Mouse (Mus musculus) E14TG2a.4 (cell line): ENCODE results near the gene Zcchc3.
"Not testable (repeated sequence)": the region's sequence is repeated elsewhere in the genome, so short reads cannot be mapped to it uniquely, and the experiment has no call there.

Experiments used
- H3K27me3 ChIP-seq: 2 replicates; pipeline ENCODE4 v1.6.1; 2014; ENCODE audit warnings: low read length, control low read depth; ENCODE audit not compliant: insufficient read depth
- H3K36me3 ChIP-seq: 2 replicates; pipeline ENCODE4 v1.6.1; 2014; ENCODE audit warnings: low read length, control low read depth; ENCODE audit not compliant: insufficient read depth
- H3K4me1 ChIP-seq: replicated peaks from 2 replicates; pipeline ENCODE4 v1.6.1; 2014; ENCODE audit warnings: low read depth, low read length, control low read depth
- H3K4me3 ChIP-seq: replicated peaks from 2 replicates; pipeline ENCODE4 v1.5.1; 2014; ENCODE audit warnings: mild to moderate bottlenecking, low read length
- H3K9me3 ChIP-seq: 2 replicates; pipeline ENCODE4 v1.6.1; 2014; ENCODE audit warnings: low read length, control low read depth
- CTCF ChIP-seq: conservative IDR thresholded peaks from 2 replicates; pipeline ENCODE4 v1.5.1; 2014; ENCODE audit warnings: low read length
- NANOG ChIP-seq: IDR thresholded peaks from 2 replicates; pipeline ENCODE4 v1.6.1; 2014; ENCODE audit warnings: borderline replicate concordance, low read length, mixed read lengths
- POU5F1 ChIP-seq: IDR thresholded peaks from 2 replicates; pipeline ENCODE4 v1.6.1; 2014; ENCODE audit warnings: low read length, borderline replicate concordance

Gene Zcchc3

DNA sequence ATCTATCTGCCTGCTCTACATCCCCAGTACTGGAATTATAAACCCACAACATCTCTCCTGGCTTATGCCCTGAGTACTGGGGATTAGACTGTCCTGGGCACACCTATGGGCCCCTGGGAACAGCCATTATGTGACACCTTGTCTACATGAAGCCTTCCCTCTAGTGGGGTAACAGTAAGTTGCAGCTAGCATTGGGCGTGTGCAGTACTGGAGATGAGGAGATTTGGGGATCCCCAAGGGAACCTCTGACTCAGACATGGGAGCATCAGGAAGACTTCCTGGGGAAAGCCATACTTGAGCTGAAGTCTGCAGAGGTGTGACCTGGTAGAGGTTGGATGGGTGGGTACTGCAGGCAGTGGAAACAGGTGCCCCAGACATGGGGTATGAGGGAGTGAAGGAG is 24.1 kb upstream of the Zcchc3 start:
- Histone ChIP-seq H3K36me3 (no peaks in the 10 kb centered on the region), H3K4me3 (no peak overlapping the region), H3K9me3 (peaks cover 4% of the 10 kb centered on the region; the same call in 1 of the 2 replicates), H3K27me3 (peaks cover 18% of the 10 kb centered on the region), H3K4me1 (peaks cover 6% of the 10 kb centered on the region)
- no peak for TF ChIP-seq POU5F1
- no peak for TF ChIP-seq NANOG
- TF ChIP-seq CTCF: no peak

DNA sequence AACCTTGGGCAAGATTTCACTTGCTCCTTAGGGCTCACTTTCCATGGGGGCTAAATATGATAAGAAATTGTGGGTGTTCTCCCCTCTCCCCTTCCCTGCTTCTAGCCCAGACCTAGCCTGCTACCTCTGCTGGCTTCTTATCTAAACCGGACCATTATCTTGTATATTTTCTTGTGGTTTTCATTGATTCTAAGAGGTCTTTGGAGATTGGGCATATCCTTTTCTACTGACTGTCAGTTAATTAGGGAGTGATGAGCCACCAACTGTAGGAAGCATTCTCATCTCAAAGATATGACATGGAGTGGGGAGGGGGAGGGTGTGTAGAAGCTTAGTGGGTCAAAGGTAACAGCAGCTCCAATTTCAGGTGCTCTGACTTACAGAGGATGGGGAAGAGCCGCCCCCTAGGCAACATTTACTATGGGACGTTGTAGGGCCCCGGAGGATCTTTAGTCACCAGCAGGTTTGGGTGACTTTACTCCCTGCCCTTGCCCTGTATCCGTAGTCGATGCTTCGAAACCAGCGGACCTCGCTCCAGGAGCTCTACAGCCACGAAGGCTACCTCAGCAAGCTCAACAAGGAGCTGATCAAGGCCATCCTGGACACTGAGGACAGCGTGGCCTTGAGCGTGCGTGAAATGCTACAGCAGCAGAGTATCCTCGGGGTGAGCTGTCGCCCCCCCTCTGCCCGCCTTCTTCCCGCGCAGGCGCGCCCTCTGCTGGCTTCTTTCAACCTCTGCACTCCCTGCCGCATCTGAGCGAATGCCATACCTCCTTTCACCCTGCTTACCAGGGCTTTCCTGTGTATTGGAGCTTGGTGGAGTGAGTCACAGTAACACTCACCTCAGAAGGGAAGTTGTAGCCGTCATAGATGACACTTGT is 22.4 kb upstream of the Zcchc3 start:
- peaks cover 21% of the 10 kb centered on the region for H3K27me3 ChIP-seq
- H3K9me3 ChIP-seq: peaks cover 4% of the 10 kb centered on the region; the same call in 1 of the 2 replicates
- peak; percentile 75 for TF ChIP-seq CTCF
- no peak for TF ChIP-seq POU5F1
- TF ChIP-seq NANOG: no peak
- H3K4me1 ChIP-seq: peaks cover 6% of the 10 kb centered on the region
- peak overlapping the region; percentile 64 for H3K4me3 ChIP-seq
- H3K36me3 ChIP-seq: no peaks in the 10 kb centered on the region

DNA sequence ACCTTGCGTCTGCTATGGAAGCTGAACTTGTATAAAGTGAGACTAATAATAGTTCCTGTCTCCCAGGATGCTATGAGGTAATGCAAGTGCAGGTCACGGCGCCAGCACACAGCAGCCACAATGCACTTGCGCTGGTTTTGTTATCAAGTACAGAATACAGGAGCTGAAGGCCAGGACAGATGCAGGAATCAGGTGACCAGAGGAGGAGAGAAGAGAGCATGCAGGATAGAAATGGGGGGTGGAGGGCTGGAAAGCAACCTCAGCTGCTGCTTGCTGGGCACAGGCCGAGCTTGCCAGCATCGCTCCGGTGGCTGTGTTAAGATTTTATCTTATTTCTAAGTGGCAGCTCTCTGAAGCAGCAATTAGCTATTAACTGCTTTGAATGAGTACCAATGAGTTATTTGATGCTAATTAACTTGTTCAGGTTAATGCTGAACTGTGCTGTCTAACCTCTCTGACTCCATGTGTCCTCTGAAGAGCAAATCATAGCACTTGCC is 21.6 kb upstream of the Zcchc3 start:
- Histone ChIP-seq H3K9me3 (peaks cover 4% of the 10 kb centered on the region; the same call in 1 of the 2 replicates), H3K4me3 (no peak overlapping the region), H3K36me3 (no peaks in the 10 kb centered on the region), H3K4me1 (peaks cover 6% of the 10 kb centered on the region), H3K27me3 (peaks cover 21% of the 10 kb centered on the region)
- TF ChIP-seq CTCF (no peak), POU5F1 (no peak)

DNA sequence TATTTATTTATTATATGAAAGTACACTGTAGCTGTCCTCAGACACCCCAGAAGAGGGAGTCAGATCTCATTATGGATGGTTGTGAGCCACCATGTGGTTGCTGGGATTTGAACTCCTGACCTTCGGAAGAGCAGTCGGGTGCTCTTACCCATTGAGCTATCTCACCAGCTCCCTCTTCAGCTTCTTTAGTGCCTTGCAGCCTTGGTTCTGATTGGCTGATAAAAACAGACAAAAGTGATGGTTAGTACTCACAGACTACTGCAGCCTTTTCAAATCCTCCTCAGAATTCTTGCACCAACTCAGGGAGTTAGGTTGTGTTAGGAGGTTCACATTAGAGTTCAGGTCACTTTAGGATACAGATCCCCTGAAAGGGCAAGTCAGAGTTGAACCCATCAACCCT is 13.7 kb upstream of the Zcchc3 start:
- H3K4me3 ChIP-seq, H3K36me3 ChIP-seq, H3K9me3 ChIP-seq: not testable (repeated sequence)
- H3K27me3 ChIP-seq: peaks cover 19% of the 10 kb centered on the region; the same call in 1 of the 2 replicates
- H3K4me1 ChIP-seq: peaks cover 11% of the 10 kb centered on the region
- peak; percentile 21; the same call in 1 of the 2 replicates for TF ChIP-seq CTCF

DNA sequence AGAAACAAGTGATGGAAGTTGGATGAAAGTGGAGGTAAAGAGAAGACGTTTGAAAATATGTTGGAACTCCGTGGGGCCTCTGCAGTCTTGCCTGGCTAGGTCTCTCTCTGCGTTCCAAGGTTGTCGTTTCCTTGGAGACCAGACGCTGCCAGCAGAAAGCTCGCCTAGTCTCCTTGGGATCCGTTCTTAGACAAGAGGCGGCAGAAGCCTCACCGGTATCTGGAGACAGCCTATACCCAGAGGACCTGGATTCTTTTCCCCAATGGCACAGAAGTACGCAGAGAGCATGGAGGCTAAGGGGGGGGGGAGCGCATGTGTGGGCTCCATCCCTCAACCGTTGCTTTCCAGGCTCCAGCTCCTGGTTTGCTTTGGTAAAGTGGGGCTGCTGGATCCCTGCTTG is 12.7 kb upstream of the Zcchc3 start:
- Histone ChIP-seq H3K4me3 (no peak overlapping the region), H3K4me1 (peaks cover 11% of the 10 kb centered on the region), H3K36me3 (no peaks in the 10 kb centered on the region), H3K27me3 (peaks cover 15% of the 10 kb centered on the region; the same call in 1 of the 2 replicates), H3K9me3 (no peaks in the 10 kb centered on the region)
- TF ChIP-seq POU5F1: no peak
- TF ChIP-seq CTCF: no peak
- no peak for TF ChIP-seq NANOG

DNA sequence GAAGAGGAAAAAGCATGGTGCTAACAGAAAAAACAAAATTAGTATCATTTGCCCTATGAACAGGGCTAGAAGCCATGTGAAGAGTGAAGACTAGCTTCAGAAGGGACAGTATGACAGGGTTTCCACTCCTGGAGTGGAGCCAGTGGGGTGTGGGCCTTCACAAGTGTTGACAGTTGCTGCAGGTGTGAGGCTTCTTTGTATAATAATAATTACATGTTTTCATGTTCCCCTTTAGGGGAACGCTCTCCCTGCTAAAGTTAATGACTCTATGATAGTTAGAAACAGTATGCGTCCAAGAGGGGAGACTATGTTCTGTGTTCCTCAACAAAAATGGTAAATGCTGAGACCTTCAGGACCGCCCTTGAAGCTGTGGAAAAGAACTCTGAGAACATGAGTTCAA is 959 bp upstream of the Zcchc3 start:
- Histone ChIP-seq H3K4me1 (peaks cover 29% of the 10 kb centered on the region), H3K27me3 (no peaks in the 10 kb centered on the region), H3K4me3 (0 out of 2 replicates have a peak overlapping the region, but pooled peaks have one; percentile 92), H3K9me3 (peaks cover 34% of the 10 kb centered on the region), H3K36me3 (peaks cover 13% of the 10 kb centered on the region)
- no peak for TF ChIP-seq CTCF
- no peak for TF ChIP-seq POU5F1
- no peak for TF ChIP-seq NANOG

DNA sequence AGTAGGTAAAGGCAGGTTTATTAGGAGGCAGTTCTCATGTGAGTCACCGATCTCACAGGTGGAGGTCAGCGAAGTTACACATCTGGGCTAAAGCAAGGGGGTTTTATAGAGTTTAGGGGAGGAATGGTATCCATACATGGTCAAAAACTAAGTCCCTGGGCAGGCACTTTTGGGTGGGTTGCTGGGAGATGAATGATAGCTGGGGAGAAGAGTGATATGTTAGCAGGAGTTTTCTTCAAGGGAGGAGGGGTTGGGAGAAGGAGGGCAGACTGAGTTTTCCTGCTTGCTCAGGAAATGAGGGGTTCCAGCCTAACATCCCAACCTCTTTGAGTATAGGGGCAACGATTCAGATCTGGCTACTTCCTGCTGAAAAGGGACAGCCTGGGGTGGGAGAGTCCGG is 460 bp upstream of the Zcchc3 start, which contains the start of gene 6820408C15Rik:
6820408C15Rik (plus strand) TSS at position 301 of the 400 bp plus-strand sequence.
- peaks cover 34% of the 10 kb centered on the region for H3K4me1 ChIP-seq
- no peak for TF ChIP-seq NANOG
- no peak for TF ChIP-seq POU5F1
- TF ChIP-seq CTCF: no peak
- peak within 1 kb of the TSS; percentile 92 for H3K4me3 ChIP-seq
- H3K36me3 ChIP-seq: peaks cover 13% of the 10 kb centered on the region
- peaks cover 30% of the 10 kb centered on the region for H3K9me3 ChIP-seq
- no peaks in the 10 kb centered on the region for H3K27me3 ChIP-seq

DNA sequence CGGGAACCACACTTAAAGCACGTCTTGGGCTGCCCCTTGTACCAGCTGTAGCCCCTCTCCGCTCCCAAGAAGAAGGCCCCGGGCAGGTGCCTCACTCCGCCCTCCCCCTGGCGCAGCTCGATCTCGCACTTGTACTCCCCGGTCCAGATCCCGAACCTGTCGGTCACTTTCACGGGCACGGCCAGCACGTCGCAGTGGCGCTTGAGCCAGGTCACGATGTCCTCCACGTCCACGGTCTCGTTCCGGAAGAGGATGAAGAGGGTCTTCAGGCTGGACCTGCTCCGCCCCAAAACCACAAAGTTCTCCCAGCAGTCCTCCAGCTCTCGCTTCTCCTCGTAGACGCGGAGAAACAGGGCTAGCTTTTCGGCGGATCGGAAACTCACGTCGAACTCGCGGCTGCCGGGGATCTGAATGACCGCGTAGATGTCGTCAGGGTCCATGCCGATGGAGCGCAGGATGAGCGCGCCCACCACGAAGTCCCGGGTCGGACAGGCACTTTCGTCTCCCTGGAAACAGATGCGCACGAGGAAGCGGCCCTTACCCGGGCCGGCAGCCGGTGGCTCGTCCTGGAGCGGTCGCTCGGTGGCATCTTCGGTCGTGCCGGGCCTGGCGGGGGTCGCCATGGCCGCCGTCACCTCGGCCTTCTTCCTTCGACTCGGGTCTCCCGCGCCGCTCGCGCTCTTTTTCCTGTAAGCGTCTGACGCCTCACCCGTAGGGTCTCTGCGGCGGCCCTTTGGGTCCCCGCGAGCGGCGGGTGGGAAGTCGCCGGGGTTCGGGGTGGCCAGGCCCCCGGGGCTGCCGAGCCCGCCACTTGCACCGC is 852 bp downstream of the Zcchc3 start:
- no peak for TF ChIP-seq POU5F1
- no peak for TF ChIP-seq NANOG
- no peak for TF ChIP-seq CTCF
- peak overlapping the region; percentile 92 for H3K4me3 ChIP-seq
- H3K4me1 ChIP-seq: peaks cover 45% of the 10 kb centered on the region
- peaks cover 20% of the 10 kb centered on the region for H3K9me3 ChIP-seq
- no peaks in the 10 kb centered on the region for H3K27me3 ChIP-seq
- peaks cover 13% of the 10 kb centered on the region for H3K36me3 ChIP-seq

DNA sequence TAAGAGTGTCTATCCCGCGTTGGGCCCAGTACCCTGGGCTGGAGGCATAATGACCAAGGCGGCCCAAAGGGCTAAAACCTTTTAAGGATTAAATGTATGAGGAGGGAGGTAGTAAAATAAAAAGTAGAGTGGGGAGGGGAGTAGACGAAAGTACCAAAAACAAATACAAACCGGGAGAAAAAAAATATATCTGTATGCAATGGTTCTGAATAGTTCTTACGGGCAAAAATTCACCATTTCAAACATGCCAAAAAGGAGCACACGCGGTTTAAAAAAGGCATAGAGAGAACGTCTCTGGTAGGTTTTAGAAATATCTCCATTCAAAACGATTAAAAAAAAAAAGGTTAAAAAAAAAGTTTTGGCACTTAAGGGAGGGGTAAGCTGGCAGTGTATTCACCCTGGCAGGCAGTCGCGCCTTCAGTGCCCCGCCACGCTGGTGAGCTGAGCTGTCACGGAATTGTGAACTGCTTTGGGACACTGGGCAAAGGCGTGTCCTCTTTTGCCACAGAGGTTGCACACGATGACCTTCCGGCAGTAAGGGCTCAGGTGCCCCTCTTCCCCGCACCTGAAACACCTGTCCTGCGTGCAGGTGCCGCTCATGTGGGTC is 1.6 kb downstream of the Zcchc3 start:
- Histone ChIP-seq H3K36me3 (peaks cover 13% of the 10 kb centered on the region), H3K4me3 (peak overlapping the region; percentile 92), H3K4me1 (peaks cover 45% of the 10 kb centered on the region), H3K9me3 (peaks cover 20% of the 10 kb centered on the region), H3K27me3 (no peaks in the 10 kb centered on the region)
- TF ChIP-seq CTCF (no peak), NANOG (no peak), POU5F1 (no peak)
